Mouse (Mus musculus) midbrain, embryonic 11.5 days (tissue): ENCODE results near the gene Mmp23. TPM values are rescaled to one million over a fixed set of nuclear protein-coding genes. Genes with fewer than 3 reads are reported as not detected.

ENCODE experiments used
- ATAC-seq: fragments of 200-750 bp; cut with Nextera tagmentation; 2 replicates; pipeline ENCODE4 v1.8.0; 2017; ENCODE audit warnings: moderate TSS enrichment, moderate library complexity; ENCODE audit not compliant: low FRiP score
- DNase-seq: peaks from one replicate; pipeline ENCODE4 v3.0.0; 2015; ENCODE audit warnings: low spot score; ENCODE audit errors: missing footprints
- H3K27ac ChIP-seq: fragments of 300-500 bp; sonication (generic); 2 replicates; pipeline ENCODE4 v1.5.1; 2014; ENCODE audit warnings: low read depth, low read length
- H3K27me3 ChIP-seq: fragments of 300-500 bp; sonication (generic); 2 replicates; pipeline ENCODE4 v1.6.1; 2014; ENCODE audit warnings: mild to moderate bottlenecking, low read length, moderate library complexity, mixed read lengths; ENCODE audit not compliant: control insufficient read depth, insufficient read depth
- H3K36me3 ChIP-seq: fragments of 300-500 bp; sonication (generic); 2 replicates; pipeline ENCODE4 v1.6.1; 2014; ENCODE audit warnings: mild to moderate bottlenecking, low read length, moderate library complexity, mixed read lengths; ENCODE audit not compliant: control insufficient read depth, insufficient read depth
- H3K4me1 ChIP-seq: fragments of 300-500 bp; sonication (generic); 2 replicates; pipeline ENCODE4 v1.6.1; 2014; ENCODE audit warnings: low read length; ENCODE audit not compliant: control insufficient read depth, insufficient read depth
- H3K4me2 ChIP-seq: fragments of 300-500 bp; sonication (generic); 2 replicates; pipeline ENCODE4 v1.6.1; 2014; ENCODE audit warnings: mild to moderate bottlenecking, moderate library complexity
- H3K4me3 ChIP-seq: fragments of 300-500 bp; sonication (generic); 2 replicates; pipeline ENCODE4 v1.5.1; 2014; ENCODE audit warnings: low read depth, low read length
- H3K9ac ChIP-seq: fragments of 300-500 bp; sonication (generic); 2 replicates; pipeline ENCODE4 v1.6.1; 2014; ENCODE audit warnings: low read length
- H3K9me3 ChIP-seq: fragments of 300-500 bp; sonication (generic); 2 replicates; pipeline ENCODE4 v1.6.1; 2016; ENCODE audit warnings: low read length; ENCODE audit not compliant: control insufficient read depth
- WGBS: fragments of 180-500 bp; shearing (Covaris S2); extraction: QIAGEN DNeasy Blood & Tissue Kit; methylation state at CpG from one replicate; pipeline ENCODE4 v1.1.7; 2014; 5-methylcytosine and 5-hydroxymethylcytosine counted together
- polyA plus RNA-seq: library from polyadenylated mRNA; unstranded; fragments of >200 nt; fragmentation: Nextera tagmentation; extraction: Ambion mirVana; gene quantifications from 2 replicates; pipeline ENCODE4 v1.2.1, GENCODE M21; 2014

The Mmp23 gene
- polyA plus RNA-seq, 1 experiment from 2014 or later, result 4.1 TPM

- no peaks in the 10 kb centered on the region for H3K9me3 ChIP-seq
- WGBS, result 82% methylated on average over 2 of the region's 2 CpGs
- H3K4me2 ChIP-seq, result no peak overlapping the region
- no peak overlapping the region for H3K27ac ChIP-seq
- ATAC-seq, result no peak
- H3K4me1 ChIP-seq, result peaks cover 6% of the 10 kb centered on the region
- H3K9ac ChIP-seq, result no peak overlapping the region
- H3K36me3 ChIP-seq, result 0 out of 2 replicates have a peak, but pooled peaks cover 4% of the 10 kb centered on the region
- H3K27me3 ChIP-seq, result no peaks in the 10 kb centered on the region
- no peak for DNase-seq
- H3K4me3 ChIP-seq, result no peak overlapping the region
These were observed 46.4 kb downstream of the Mmp23 start for GRCm38 (mm10) chr4:155606825-155607224.

- ATAC-seq, result no peak
- H3K36me3 ChIP-seq, result 0 out of 2 replicates have a peak, but pooled peaks cover 1% of the 10 kb centered on the region
- no peak overlapping the region for H3K4me2 ChIP-seq
- WGBS, result 94% methylated on average over 4 of the region's 4 CpGs
- H3K4me1 ChIP-seq, result peaks cover 9% of the 10 kb centered on the region
- H3K27me3 ChIP-seq, result no peaks in the 10 kb centered on the region
- no peak for DNase-seq
- no peaks in the 10 kb centered on the region for H3K9me3 ChIP-seq
- no peak overlapping the region for H3K9ac ChIP-seq
- H3K27ac ChIP-seq, result no peak overlapping the region
- no peak overlapping the region for H3K4me3 ChIP-seq
These were observed 48.1 kb downstream of the Mmp23 start for GRCm38 (mm10) chr4:155605132-155605531.

DNA sequence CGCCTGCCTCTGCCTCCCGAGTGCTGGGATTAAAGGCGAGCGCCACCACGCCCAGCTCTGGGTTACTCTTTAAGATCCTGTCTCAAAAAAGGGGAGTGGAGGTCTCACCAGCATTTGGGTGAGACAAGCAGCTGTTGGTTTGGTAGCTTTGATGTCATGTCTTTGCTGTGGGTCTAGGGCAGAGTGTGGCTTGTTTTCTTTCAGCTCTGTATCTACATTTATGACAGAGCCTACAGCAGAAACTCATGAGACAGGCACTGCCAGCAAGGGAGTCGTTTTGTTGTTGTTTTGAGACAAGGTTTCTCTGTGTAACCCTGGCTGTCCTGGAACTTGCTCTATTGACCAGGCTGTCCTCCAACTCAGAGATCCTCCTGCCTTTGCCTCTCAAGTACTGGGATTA, 49.4 kb downstream of the Mmp23 start:
- no peaks in the 10 kb centered on the region for H3K27me3 ChIP-seq
- DNase-seq (no peak), ATAC-seq (no peak)
- no peaks in the 10 kb centered on the region for H3K9me3 ChIP-seq
- no peak overlapping the region for H3K4me2 ChIP-seq
- H3K9ac ChIP-seq, result no peak overlapping the region
- H3K4me1 ChIP-seq, result peaks cover 9% of the 10 kb centered on the region
- no peaks in the 10 kb centered on the region for H3K36me3 ChIP-seq
- no peak overlapping the region for H3K4me3 ChIP-seq
- H3K27ac ChIP-seq, result no peak overlapping the region
- 95% methylated on average over 6 of the region's 6 CpGs for WGBS

GRCm38 (mm10) chr4:155602753-155603152, 50.4 kb downstream of the Mmp23 start:
- WGBS, result 89% methylated on average over 1 of the region's 1 CpGs
- H3K27me3 ChIP-seq, result no peaks in the 10 kb centered on the region
- H3K9me3 ChIP-seq, result no peaks in the 10 kb centered on the region
- no peak overlapping the region for H3K27ac ChIP-seq
- no peak overlapping the region for H3K4me3 ChIP-seq
- ATAC-seq (no peak), DNase-seq (no peak)
- no peaks in the 10 kb centered on the region for H3K36me3 ChIP-seq
- H3K4me2 ChIP-seq, result peak overlapping the region; percentile 97
- peaks cover 9% of the 10 kb centered on the region for H3K4me1 ChIP-seq
- H3K9ac ChIP-seq, result no peak overlapping the region; the same call in 1 of the 2 replicates

- H3K9ac ChIP-seq, result peak overlapping the region; percentile 86
- no peaks in the 10 kb centered on the region for H3K9me3 ChIP-seq
- peak overlapping the region; percentile 95 for H3K27ac ChIP-seq
- peaks cover 9% of the 10 kb centered on the region for H3K4me1 ChIP-seq
- WGBS, result 2% methylated on average over 31 of the region's 31 CpGs
- peak; percentile 67; the same call in 1 of the 2 replicates for ATAC-seq
- no peaks in the 10 kb centered on the region for H3K36me3 ChIP-seq
- no peaks in the 10 kb centered on the region for H3K27me3 ChIP-seq
- peak overlapping the region; percentile 94 for H3K4me3 ChIP-seq
- peak overlapping the region; percentile 97 for H3K4me2 ChIP-seq
- no peak for DNase-seq
These were observed 51.2 kb downstream of the Mmp23 start for GRCm38 (mm10) chr4:155601997-155602456.

DNA sequence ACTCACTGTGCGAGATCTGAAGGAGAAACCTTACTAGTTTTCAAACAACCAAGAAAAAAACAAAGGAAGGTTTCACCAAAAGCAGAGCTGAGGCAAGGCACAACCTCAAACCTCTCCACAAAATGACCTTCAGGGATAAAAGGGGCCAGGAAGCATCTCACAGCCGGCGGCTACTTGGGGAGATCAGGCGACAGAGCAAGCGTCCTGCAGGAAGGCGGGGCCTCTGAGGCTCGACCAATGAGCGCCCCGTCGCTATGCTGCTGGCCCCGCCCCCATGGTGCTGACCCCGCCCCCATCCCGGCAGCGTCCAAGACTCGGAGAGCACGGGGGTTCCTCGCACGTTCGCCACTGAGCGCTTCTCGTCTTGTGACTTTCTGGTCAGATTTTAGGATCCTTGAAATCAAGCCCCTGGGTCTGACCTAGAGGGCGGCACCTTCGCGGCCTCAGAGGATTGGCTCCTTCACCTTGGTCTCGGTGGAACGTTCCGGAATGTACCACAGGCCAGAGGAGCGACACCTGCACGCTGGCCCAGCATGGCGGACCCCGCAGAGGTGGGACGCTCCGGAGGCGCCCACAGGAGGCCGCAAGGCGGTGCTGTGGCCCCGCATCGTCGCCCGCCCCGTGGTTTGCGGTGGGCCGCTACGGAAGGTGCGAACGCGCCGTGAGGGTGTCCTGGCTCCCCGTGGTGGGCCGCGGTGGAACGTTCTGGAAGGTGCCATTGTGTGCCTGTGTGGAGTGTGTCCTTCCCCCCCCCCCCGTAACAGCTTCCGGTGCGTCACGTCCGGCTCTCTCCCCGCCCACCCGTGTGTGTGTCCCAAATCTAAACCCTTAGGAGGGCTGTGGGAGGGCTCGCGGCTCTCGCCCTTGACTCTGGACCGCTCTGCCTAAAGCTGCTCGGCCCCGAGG, 51.8 kb downstream of the Mmp23 start, which contains the start of gene Slc35e2:
Gene Slc35e2 (plus strand): TSS at position 326 of the 906 bp plus-strand sequence.
- whole genome bisulfite sequencing, result under 1% methylated on average over 64 of the region's 65 CpGs
- H3K36me3 ChIP-seq, result no peaks in the 10 kb centered on the region

More for the DNA sequence above, 51.8 kb downstream of the Mmp23 start, which contains the start of gene Slc35e2:
- peaks cover 9% of the 10 kb centered on the region for H3K4me1 ChIP-seq
- peak within 1 kb of the TSS; percentile 94 for H3K4me3 ChIP-seq
- peak within 1 kb of the TSS; percentile 86 for H3K9ac ChIP-seq
- H3K27me3 ChIP-seq, result no peaks in the 10 kb centered on the region
- H3K9me3 ChIP-seq, result no peaks in the 10 kb centered on the region
- peak; percentile 100 for DNase-seq
- ATAC-seq, result peak; percentile 96
- peak within 1 kb of the TSS; percentile 97 for H3K4me2 ChIP-seq
- peak within 1 kb of the TSS; percentile 95 for H3K27ac ChIP-seq

Other genes with a start within 250 kb of the Mmp23 start
- gene Cfap74, start 244.2 kb downstream of the Mmp23 start, polyA plus RNA-seq, result 6.3 and 6.5 TPM in 2 replicates
- not detected in 2 replicates for gene Tmem52, start 184.3 kb downstream of the Mmp23 start, polyA plus RNA-seq
- 771 and 811 TPM in 2 replicates for gene Gnb1, start 162.0 kb downstream of the Mmp23 start, polyA plus RNA-seq
- 98.3 and 99.8 TPM in 2 replicates for gene Nadk, start 91.0 kb downstream of the Mmp23 start, polyA plus RNA-seq
- gene Slc35e2, start 52.0 kb downstream of the Mmp23 start, polyA plus RNA-seq, result 18.0 and 18.1 TPM in 2 replicates
- gene Cdk11b, start 28.5 kb downstream of the Mmp23 start, polyA plus RNA-seq, result 72.9 and 83.6 TPM in 2 replicates
- gene Gm10563, start 8.0 kb downstream of the Mmp23 start, polyA plus RNA-seq, result not detected in 2 replicates
- 11.8 and 12.8 TPM in 2 replicates for gene Mib2, start 15.8 kb upstream of the Mmp23 start, polyA plus RNA-seq
- gene Fndc10, start 41.0 kb upstream of the Mmp23 start, polyA plus RNA-seq, result 1.3 and 1.5 TPM in 2 replicates
- 147 and 155 TPM in 2 replicates for gene Ssu72, start 51.4 kb upstream of the Mmp23 start, polyA plus RNA-seq
- gene Tmem240, start 81.4 kb upstream of the Mmp23 start, polyA plus RNA-seq, result 0.69 and 0.96 TPM in 2 replicates
- 84.5 and 84.6 TPM in 2 replicates for gene Atad3a, start 107.7 kb upstream of the Mmp23 start, polyA plus RNA-seq
- gene Vwa1, start 121.3 kb upstream of the Mmp23 start, polyA plus RNA-seq, result 9.1 and 9.9 TPM in 2 replicates
- gene Tmem88b, start 132.5 kb upstream of the Mmp23 start, polyA plus RNA-seq, result 0.14 and 0.21 TPM in 2 replicates
- gene Ankrd65, start 137.1 kb upstream of the Mmp23 start, polyA plus RNA-seq, result not detected in 2 replicates
- gene Mrpl20, start 149.5 kb upstream of the Mmp23 start, polyA plus RNA-seq, result 225 and 243 TPM in 2 replicates
- gene Ccnl2, start 159.1 kb upstream of the Mmp23 start, polyA plus RNA-seq, result 146 and 157 TPM in 2 replicates
- 113 and 128 TPM in 2 replicates for gene Aurkaip1, start 177.9 kb upstream of the Mmp23 start, polyA plus RNA-seq
- gene Mxra8, start 186.3 kb upstream of the Mmp23 start, polyA plus RNA-seq, result 37.7 and 41.9 TPM in 2 replicates
- 8.6 and 10.7 TPM in 2 replicates for gene Dvl1, start 194.0 kb upstream of the Mmp23 start, polyA plus RNA-seq
- 0.34 and 0.59 TPM in 2 replicates for gene Tas1r3, start 210.0 kb upstream of the Mmp23 start, polyA plus RNA-seq
- 24.7 and 24.8 TPM in 2 replicates for gene Cptp, start 216.1 kb upstream of the Mmp23 start, polyA plus RNA-seq
- gene Ints11, start 216.2 kb upstream of the Mmp23 start, polyA plus RNA-seq, result 102 and 103 TPM in 2 replicates
- 37.2 and 39.4 TPM in 2 replicates for gene Pusl1, start 238.4 kb upstream of the Mmp23 start, polyA plus RNA-seq
- gene Acap3, start 238.4 kb upstream of the Mmp23 start, polyA plus RNA-seq, result 25.6 and 27.5 TPM in 2 replicates